Mouse (Mus musculus) cortical plate, adult 2 months (tissue): Measurements from ENCODE around the gene Anks1b. TPM values are rescaled to one million over a fixed set of nuclear protein-coding genes. Genes with fewer than 3 reads are reported as not detected.

ENCODE experiments used
- H3K27ac ChIP-seq: fragments of 200-500 bp; 2 replicates; pipeline ENCODE4 v1.5.1; 2012; ENCODE audit warnings: low read length, control low read depth, inconsistent platforms; ENCODE audit not compliant: insufficient read depth
- H3K4me1 ChIP-seq: fragments of 200-500 bp; 2 replicates; pipeline ENCODE4 v1.6.1; 2011; ENCODE audit warnings: low read length; ENCODE audit not compliant: control insufficient read depth, insufficient read depth
- H3K4me3 ChIP-seq: fragments of 200-500 bp; 2 replicates; pipeline ENCODE4 v1.5.1; 2011; ENCODE audit warnings: mild to moderate bottlenecking, low read length, control low read depth; ENCODE audit not compliant: insufficient read depth
- CTCF ChIP-seq: fragments of 200-500 bp; IDR thresholded peaks from 2 replicates; pipeline ENCODE4 v1.5.1; 2011; ENCODE audit warnings: mild to moderate bottlenecking, control low read depth, low read length; ENCODE audit not compliant: insufficient read depth; ENCODE audit errors: extremely low read depth
- POLR2A ChIP-seq: fragments of 200-500 bp; IDR thresholded peaks from 2 replicates; pipeline ENCODE4 v1.6.1; 2011; ENCODE audit warnings: mild to moderate bottlenecking, low read length, control low read depth; ENCODE audit not compliant: insufficient read depth; ENCODE audit errors: extremely low read depth
- polyA plus RNA-seq: library from polyadenylated mRNA; depleted of rRNA; stranded (reverse); fragments of >200 nt; gene quantifications from 2 replicates; pipeline ENCODE4 v1.2.3, GENCODE M21; 2012

Gene Anks1b
- polyA plus RNA-seq, 1 experiment, result 238 TPM

- no peaks in the 10 kb centered on the region for H3K4me1 ChIP-seq
- H3K4me3 ChIP-seq, result no peak overlapping the region
- H3K27ac ChIP-seq, result no peak overlapping the region
- TF ChIP-seq POLR2A (no peak), CTCF (no peak)
Observed at GRCm38 (mm10) chr10:89868211-89868610, 5.1 kb upstream of the Anks1b start.

- no peak overlapping the region for H3K4me3 ChIP-seq
- no peaks in the 10 kb centered on the region for H3K4me1 ChIP-seq
- TF ChIP-seq CTCF (no peak), POLR2A (no peak)
- H3K27ac ChIP-seq, result no peak overlapping the region
Observed at GRCm38 (mm10) chr10:89868836-89869235, 4.5 kb upstream of the Anks1b start.

GRCm38 (mm10) chr10:89872501-89873145 is 686 bp upstream of the Anks1b start:
- Histone ChIP-seq H3K27ac (peak overlapping the region; percentile 94), H3K4me1 (no peaks in the 10 kb centered on the region), H3K4me3 (peak overlapping the region; percentile 86)
- TF ChIP-seq POLR2A, result no peak
- TF ChIP-seq CTCF, result peak; percentile 35; the same call in 1 of the 2 replicates

- TF ChIP-seq CTCF, result no peak
- TF ChIP-seq POLR2A, result no peak
- H3K4me3 ChIP-seq, result peak overlapping the region; percentile 86
- 0 out of 2 replicates have a peak overlapping the region, but pooled peaks have one; percentile 13 for H3K27ac ChIP-seq
- H3K4me1 ChIP-seq, result no peaks in the 10 kb centered on the region
Observed at GRCm38 (mm10) chr10:89874036-89874435, 727 bp downstream of the Anks1b start.

GRCm38 (mm10) chr10:89883561-89883960 is 10.3 kb downstream of the Anks1b start:
- H3K4me1 ChIP-seq, result no peaks in the 10 kb centered on the region
- H3K27ac ChIP-seq, result no peak overlapping the region
- no peak for TF ChIP-seq POLR2A
- no peak for TF ChIP-seq CTCF
- no peak overlapping the region for H3K4me3 ChIP-seq

GRCm38 (mm10) chr10:89902720-89903337 is 29.5 kb downstream of the Anks1b start:
- Histone ChIP-seq H3K4me3 (no peak overlapping the region), H3K27ac (no peak overlapping the region), H3K4me1 (no peaks in the 10 kb centered on the region)
- TF ChIP-seq POLR2A (no peak), CTCF (peak; percentile 15; the same call in 1 of the 2 replicates)

- H3K4me3 ChIP-seq, result no peak overlapping the region
- TF ChIP-seq POLR2A, result no peak
- TF ChIP-seq CTCF, result no peak
- no peaks in the 10 kb centered on the region for H3K4me1 ChIP-seq
- H3K27ac ChIP-seq, result no peak overlapping the region
Observed at GRCm38 (mm10) chr10:89911889-89912288, 38.6 kb downstream of the Anks1b start.

- H3K4me3 ChIP-seq, result no peak overlapping the region
- H3K4me1 ChIP-seq, result no peaks in the 10 kb centered on the region
- H3K27ac ChIP-seq, result no peak overlapping the region
- TF ChIP-seq POLR2A (no peak), CTCF (no peak)
Observed at GRCm38 (mm10) chr10:89913174-89913573, 39.9 kb downstream of the Anks1b start.

- Histone ChIP-seq H3K4me1 (no peaks in the 10 kb centered on the region), H3K27ac (no peak overlapping the region), H3K4me3 (no peak overlapping the region)
- no peak for TF ChIP-seq POLR2A
- TF ChIP-seq CTCF, result no peak
Observed at GRCm38 (mm10) chr10:89917141-89917540, 43.8 kb downstream of the Anks1b start.

- Histone ChIP-seq H3K4me3 (no peak overlapping the region), H3K27ac (no peak overlapping the region), H3K4me1 (no peaks in the 10 kb centered on the region)
- no peak for TF ChIP-seq POLR2A
- no peak for TF ChIP-seq CTCF
Observed at GRCm38 (mm10) chr10:89921965-89922364, 48.7 kb downstream of the Anks1b start.
